Mouse (Mus musculus) spleen, adult 2 months (tissue): ENCODE measurements around the gene Itm2b. TPM values are rescaled to one million over a fixed set of nuclear protein-coding genes. Genes with fewer than 3 reads are reported as not detected.

Source experiments
- DNase-seq, 2 experiments: peaks; one replicate each; pipeline versions ENCODE4 v3.0.0 to v3.0.0-alpha.2; 2012 to 2021; ENCODE audit warnings: low spot score in 2 of 2, low read depth in 1 of 2
- H3K27ac ChIP-seq: fragments of 200-500 bp; 2 replicates; pipeline ENCODE4 v1.5.1; 2012; ENCODE audit warnings: low read length, inconsistent platforms; ENCODE audit not compliant: insufficient read depth
- H3K27me3 ChIP-seq: fragments of 200-500 bp; 2 replicates; pipeline ENCODE4 v1.6.1; 2012; ENCODE audit warnings: mild to moderate bottlenecking, moderate library complexity, low read length, inconsistent platforms; ENCODE audit not compliant: control insufficient read depth, insufficient read depth
- H3K36me3 ChIP-seq: fragments of 200-500 bp; 2 replicates; pipeline ENCODE4 v1.6.1; 2012; ENCODE audit warnings: mild to moderate bottlenecking, low read length, inconsistent platforms; ENCODE audit not compliant: control insufficient read depth, insufficient read depth
- H3K4me1 ChIP-seq: fragments of 200-500 bp; 2 replicates; pipeline ENCODE4 v1.6.1; 2011; ENCODE audit warnings: inconsistent platforms; ENCODE audit not compliant: control insufficient read depth, insufficient read depth, insufficient read length
- H3K4me3 ChIP-seq: fragments of 200-500 bp; 2 replicates; pipeline ENCODE4 v1.5.1; 2011; ENCODE audit warnings: mild to moderate bottlenecking, inconsistent platforms; ENCODE audit not compliant: insufficient read depth, insufficient read length; ENCODE audit errors: extremely low read depth
- CTCF ChIP-seq: fragments of 200-500 bp; IDR thresholded peaks from 2 replicates; pipeline ENCODE4 v1.5.1; 2011; ENCODE audit warnings: mild to moderate bottlenecking, inconsistent platforms; ENCODE audit not compliant: insufficient read depth, insufficient read length, insufficient replicate concordance; ENCODE audit errors: extremely low read depth
- POLR2A ChIP-seq: fragments of 200-500 bp; IDR thresholded peaks from 2 replicates; pipeline ENCODE4 v1.6.1; 2011; ENCODE audit warnings: low read depth, low read length, inconsistent platforms
- WGBS: fragments of 180-500 bp; shearing (Covaris S2); methylation state at CpG from one replicate; pipeline ENCODE4 v1.1.7; 2018; 5-methylcytosine and 5-hydroxymethylcytosine counted together
- polyA plus RNA-seq: library from polyadenylated mRNA; depleted of rRNA; stranded (reverse); fragments of >200 nt; gene quantifications from 2 replicates; pipeline ENCODE4 v1.2.3, GENCODE M21; 2012

Gene Itm2b
- polyA plus RNA-seq, 1 experiment, result 567 TPM

DNA sequence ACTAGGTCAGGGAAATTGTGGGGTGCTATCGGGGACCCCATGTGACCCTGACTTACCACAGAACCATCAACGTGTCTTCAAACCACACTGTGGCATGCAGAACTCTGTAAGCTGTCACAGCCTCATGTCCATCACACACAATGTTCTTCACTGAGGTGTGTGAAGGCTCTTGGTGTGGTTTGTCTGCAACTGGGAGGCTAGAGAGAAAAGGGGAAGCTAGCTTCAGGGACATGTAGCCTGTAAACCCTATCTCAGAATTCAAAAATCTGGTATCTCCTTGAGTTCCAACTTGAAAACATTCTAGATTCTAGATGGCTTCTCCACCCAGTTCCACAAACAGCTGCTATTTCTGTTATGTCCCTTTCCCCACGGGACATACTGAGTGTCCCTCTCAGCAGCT lies 45.5 kb downstream of the Itm2b start:
- DNase-seq, result no peak
- no peak overlapping the region for H3K4me3 ChIP-seq
- no peaks in the 10 kb centered on the region for H3K27me3 ChIP-seq
- TF ChIP-seq CTCF (no peak), POLR2A (no peak)
- no peak overlapping the region for H3K27ac ChIP-seq
- WGBS, result 12% methylated on average over 3 of the region's 3 CpGs
- H3K36me3 ChIP-seq, result no peaks in the 10 kb centered on the region
- peaks cover 20% of the 10 kb centered on the region for H3K4me1 ChIP-seq

DNA sequence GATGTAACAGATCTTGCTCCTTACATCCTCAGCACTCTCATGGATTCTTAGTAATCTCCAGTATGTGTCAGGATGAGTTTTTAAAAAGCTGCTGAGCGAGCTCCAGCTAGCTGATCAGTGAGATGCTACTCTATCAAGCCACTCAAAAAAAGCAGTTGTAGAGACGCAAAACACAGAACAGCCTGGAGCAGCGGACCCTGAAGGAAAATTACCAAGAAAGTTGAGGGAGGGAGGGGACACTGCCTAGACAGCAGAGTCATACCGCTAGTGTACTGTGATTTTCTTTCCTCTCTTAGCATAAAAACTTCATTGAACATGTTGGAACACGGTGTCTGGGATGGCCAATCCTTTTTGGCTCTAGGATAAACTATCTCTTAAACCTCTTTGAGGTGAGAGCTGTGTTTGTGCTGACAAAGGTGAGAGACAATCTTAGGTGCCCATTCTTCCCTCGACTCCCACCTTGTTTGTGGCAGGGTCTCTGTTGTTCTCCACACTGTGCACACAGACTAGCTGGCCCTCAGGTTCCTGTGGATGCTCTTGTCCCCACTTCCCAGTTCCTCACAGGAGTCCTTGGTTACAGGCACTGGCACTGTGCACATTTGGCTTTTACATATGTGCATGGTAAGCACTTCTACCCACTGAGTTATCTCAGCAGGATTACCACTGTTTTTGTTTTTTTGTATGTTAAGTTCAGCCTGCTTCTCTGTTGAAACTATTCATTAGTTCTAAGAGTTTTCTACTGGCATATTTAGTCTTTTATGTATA lies 48.6 kb downstream of the Itm2b start:
- Histone ChIP-seq H3K4me1 (peaks cover 28% of the 10 kb centered on the region), H3K27ac (peak overlapping the region; percentile 68), H3K27me3 (no peaks in the 10 kb centered on the region), H3K4me3 (no peak overlapping the region), H3K36me3 (no peaks in the 10 kb centered on the region)
- TF ChIP-seq CTCF, result no peak
- TF ChIP-seq POLR2A, result no peak
- peak in 1 of 2 experiments; percentile 37 for DNase-seq
- WGBS, result 66% methylated on average over 6 of the region's 6 CpGs

DNA sequence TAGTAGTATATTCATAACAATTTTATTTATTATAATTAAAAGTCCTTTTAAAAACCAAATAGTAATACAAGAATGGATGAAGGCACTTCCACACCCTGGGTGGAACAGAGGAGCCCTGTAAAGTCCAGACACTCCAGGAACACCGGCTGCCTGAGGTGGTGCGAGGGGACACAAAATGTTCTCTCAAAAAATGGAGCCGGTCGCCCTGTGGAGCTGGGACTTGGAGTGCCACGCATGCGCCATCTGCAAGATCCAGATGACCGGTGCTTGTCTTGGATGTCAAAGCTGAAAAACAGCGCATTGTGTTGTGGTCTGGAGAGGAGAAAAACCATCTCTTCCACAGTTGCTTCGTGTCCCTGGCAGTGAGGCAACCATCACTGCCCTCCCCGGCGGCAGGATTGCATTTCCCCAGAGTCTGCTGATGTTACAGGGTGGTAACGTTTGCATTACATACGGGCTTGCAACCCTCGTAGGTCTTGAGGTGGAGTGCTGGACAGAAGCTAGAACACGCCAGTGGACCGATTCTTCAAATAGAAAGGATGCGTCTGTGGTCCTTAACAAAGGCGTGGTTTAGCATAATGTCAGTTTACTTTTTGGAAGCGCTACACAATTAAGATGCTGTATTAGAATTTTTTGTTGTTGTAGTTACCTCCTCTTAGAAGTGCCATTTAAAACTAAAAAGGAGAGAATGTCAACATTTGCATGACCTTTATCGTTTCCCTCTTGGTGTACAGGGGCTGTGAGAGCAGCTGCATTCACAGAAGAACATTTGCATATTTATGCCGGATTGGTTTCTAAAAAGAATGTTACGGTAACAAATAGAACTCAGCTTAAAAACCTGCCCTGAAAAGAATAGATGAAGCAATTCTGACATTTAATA lies 49.9 kb downstream of the Itm2b start:
- H3K27me3 ChIP-seq, result no peaks in the 10 kb centered on the region
- peak overlapping the region; percentile 94 for H3K27ac ChIP-seq
- H3K36me3 ChIP-seq, result no peaks in the 10 kb centered on the region
- WGBS, result 71% methylated on average over 22 of the region's 22 CpGs
- peak overlapping the region; percentile 19; the same call in 1 of the 2 replicates for H3K4me3 ChIP-seq
- DNase-seq, result peak in 1 of 2 experiments; percentile 14
- H3K4me1 ChIP-seq, result peaks cover 25% of the 10 kb centered on the region
- TF ChIP-seq CTCF (no peak), POLR2A (no peak)

DNA sequence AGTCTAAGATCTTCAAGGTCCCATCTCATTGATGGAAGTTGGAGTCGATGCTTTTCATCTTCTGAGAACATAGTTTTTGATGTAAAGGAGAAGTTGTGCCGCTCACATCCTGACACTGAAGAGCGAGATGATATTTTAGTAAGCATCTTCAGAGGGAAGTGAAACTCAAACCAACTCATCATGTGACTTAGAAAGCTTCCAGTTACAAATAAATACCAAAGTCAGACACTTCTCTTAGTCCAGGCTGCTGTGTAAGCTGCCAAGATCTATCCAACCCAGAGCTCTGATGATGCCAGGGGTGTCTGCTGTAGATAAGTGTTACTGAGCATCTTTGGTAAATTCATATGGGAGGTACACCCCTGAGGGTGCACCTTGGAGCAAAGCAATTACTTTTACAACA lies 51.2 kb downstream of the Itm2b start:
- Histone ChIP-seq H3K36me3 (no peaks in the 10 kb centered on the region), H3K27me3 (no peaks in the 10 kb centered on the region), H3K4me3 (no peak overlapping the region), H3K4me1 (peaks cover 20% of the 10 kb centered on the region), H3K27ac (peak overlapping the region; percentile 66; the same call in 1 of the 2 replicates)
- DNase-seq, result peak in 1 of 2 experiments; percentile 78
- 10% methylated on average over 3 of the region's 3 CpGs for WGBS
- TF ChIP-seq CTCF, result no peak
- no peak for TF ChIP-seq POLR2A

DNA sequence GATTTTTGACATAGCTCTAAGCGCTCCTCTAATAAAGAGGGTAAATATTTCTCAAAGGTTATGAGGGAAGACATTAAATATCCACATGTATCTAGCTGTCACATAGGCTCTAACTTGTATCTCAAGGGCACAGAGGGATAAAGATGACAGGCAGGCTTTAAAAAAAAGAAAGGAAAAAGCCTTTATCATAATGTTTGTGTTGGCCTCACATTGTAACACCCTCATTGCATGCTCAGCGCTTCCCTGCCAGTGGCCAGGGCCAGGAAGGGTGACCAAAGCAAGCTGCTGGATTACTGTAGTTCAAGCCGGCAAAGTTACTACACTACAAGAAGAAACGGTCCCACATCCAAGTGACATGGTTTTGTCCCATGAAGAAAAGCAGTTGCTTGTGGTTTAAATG lies 53.7 kb downstream of the Itm2b start:
- H3K36me3 ChIP-seq, result no peaks in the 10 kb centered on the region
- no peak overlapping the region for H3K27ac ChIP-seq
- no peak for DNase-seq
- no peak overlapping the region for H3K4me3 ChIP-seq
- H3K27me3 ChIP-seq, result no peaks in the 10 kb centered on the region
- H3K4me1 ChIP-seq, result peaks cover 20% of the 10 kb centered on the region
- no peak for TF ChIP-seq POLR2A
- TF ChIP-seq CTCF, result no peak
- WGBS, result 98% methylated on average over 4 of the region's 4 CpGs

DNA sequence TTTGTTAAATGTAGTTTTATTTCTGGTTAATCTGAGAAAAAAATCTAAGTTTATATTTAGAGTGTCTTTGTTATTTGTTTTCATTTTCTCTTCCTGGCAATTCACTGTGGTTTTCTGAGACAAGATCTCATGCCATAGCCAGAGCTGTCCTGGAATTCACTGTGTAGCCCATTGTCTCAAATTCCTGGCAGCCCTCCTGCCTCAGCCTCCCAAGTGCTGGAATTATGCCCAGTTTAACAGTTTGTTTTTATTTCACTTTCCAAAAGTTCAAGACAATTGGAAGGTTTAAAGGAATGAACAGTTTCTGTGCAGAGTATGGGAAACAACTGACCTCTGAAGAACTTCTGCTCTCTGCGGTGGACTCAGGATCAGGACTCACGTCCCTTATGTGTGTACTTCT lies 55.2 kb downstream of the Itm2b start:
- TF ChIP-seq POLR2A (no peak), CTCF (no peak)
- H3K4me1 ChIP-seq, result peaks cover 11% of the 10 kb centered on the region

DNA sequence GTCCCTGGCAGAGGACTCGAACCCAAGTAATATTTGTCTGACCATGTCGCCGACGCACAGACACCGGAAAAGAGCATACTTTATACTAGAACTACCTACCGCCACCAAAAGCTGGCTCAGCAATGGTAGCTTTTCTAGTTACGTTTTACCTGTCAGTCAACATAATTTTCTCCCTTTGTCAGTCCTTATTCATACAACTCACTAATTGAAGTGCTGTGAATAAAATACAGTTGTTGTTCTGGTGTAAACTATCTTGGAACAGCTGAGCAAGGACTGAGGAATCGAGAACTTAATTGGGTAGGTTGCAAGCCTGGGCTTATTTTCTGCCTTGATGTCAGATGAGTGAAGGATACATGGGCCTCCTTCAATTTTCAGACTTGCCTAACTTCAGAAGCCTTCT lies 58.6 kb downstream of the Itm2b start:
- no peaks in the 10 kb centered on the region for H3K4me1 ChIP-seq
- TF ChIP-seq POLR2A (no peak), CTCF (no peak)
- DNase-seq, result no peak
- peak overlapping the region; percentile 88 for H3K27ac ChIP-seq
- peak overlapping the region; percentile 74 for H3K4me3 ChIP-seq
- H3K36me3 ChIP-seq, result no peaks in the 10 kb centered on the region
- H3K27me3 ChIP-seq, result no peaks in the 10 kb centered on the region
- WGBS, result 8% methylated on average over 8 of the region's 8 CpGs

More for the DNA sequence above, 55.2 kb downstream of the Itm2b start:
- no peak overlapping the region for H3K27ac ChIP-seq
- no peaks in the 10 kb centered on the region for H3K36me3 ChIP-seq
- H3K27me3 ChIP-seq, result no peaks in the 10 kb centered on the region
- 87% methylated on average over 2 of the region's 2 CpGs for WGBS
- DNase-seq, result no peak
- H3K4me3 ChIP-seq, result no peak overlapping the region
